Mouse (Mus musculus): ENCODE results near the gene Gm20388.
A peak's percentile ranks its signal among the peaks of the same experiment; 100 is the strongest.

DNA sequence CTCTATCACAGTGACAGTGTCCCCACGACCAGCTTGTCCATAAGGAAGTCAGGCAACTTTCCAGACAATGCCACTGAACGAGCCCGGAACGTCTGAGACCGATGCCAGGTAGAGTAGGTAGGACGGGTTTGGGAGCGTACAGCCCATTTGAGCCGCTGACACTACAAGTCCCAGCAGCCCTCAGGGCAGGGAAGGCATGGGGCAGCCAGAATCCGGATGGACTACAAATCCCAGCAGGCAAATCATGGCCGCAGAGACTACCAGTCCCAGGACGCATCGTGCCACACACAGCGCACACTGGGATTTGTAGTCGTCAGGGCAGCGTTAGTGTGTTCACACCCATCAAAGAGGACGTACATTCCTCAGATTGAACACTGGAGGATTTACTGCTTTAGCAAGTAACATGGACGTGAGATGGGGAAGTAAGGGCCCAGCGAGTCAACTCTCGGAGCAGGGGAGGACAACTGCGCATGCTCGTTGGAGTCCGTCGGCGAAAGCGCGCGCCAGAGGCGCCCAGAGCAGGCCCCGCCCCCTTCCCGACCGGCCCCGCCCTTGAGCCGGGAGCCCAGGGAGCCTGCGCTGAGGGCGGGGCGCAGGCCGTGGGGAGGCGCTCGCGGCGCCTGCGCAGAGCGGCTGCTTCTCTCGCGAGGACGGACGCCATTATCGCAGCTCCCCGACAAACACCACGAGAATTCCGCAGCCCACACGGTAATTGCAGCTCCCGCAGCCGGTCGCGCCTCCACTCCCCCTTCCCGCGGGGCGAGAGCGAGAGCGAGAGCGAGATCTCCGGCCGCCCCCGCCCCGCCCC is 2039.5 kb downstream of the Gm20388 start:
- TF ChIP-seq POLR2A (IDR thresholded peaks at IDR 0.05; ENCODE audit: extremely low read depth, insufficient read depth, low read length) (peak; percentile 87), CTCF (IDR thresholded peaks at IDR 0.05; ENCODE audit: extremely low read depth, insufficient read depth, low read length) (no peak)

All from cortical plate, adult 2 months (tissue).